Mouse (Mus musculus): ENCODE results near the gene Ilk. TPM values are rescaled to one million over a fixed set of nuclear protein-coding genes. Genes with fewer than 3 reads are reported as not detected.

The Ilk gene
- polyA plus RNA-seq, 1 experiment = 90.9 TPM

- TF ChIP-seq CTCF (IDR thresholded peaks at IDR 0.05; ENCODE audit: low read depth, low read length) (no peak), EP300 (IDR thresholded peaks at IDR 0.05; ENCODE audit: insufficient read depth, low read depth, low read length) (no peak), POLR2A (IDR thresholded peaks at IDR 0.05; ENCODE audit: insufficient read depth, low read length) (no peak)
- Histone ChIP-seq H3K27ac (ENCODE audit: insufficient read depth, low read length) (no peak overlapping the region), H3K9me3 (replicated peaks; ENCODE audit: control insufficient read depth, insufficient read depth, low read length, poor library complexity, severe bottlenecking) (no peaks in the 10 kb centered on the region), H3K27me3 (ENCODE audit: control insufficient read depth, insufficient read depth, low read length, poor library complexity, severe bottlenecking) (no peaks in the 10 kb centered on the region), H3K9ac (ENCODE audit: low read depth, poor library complexity, severe bottlenecking) (no peak overlapping the region), H3K4me1 (ENCODE audit: control insufficient read depth, insufficient read depth, low read length) (no peaks in the 10 kb centered on the region), H3K4me3 (ENCODE audit: low read depth, low read length) (no peak overlapping the region), H3K36me3 (ENCODE audit: control insufficient read depth, insufficient read depth, low read length, poor library complexity, severe bottlenecking) (no peaks in the 10 kb centered on the region)
Observed at GRCm38 (mm10) chr7:105776026-105776425, 39.6 kb downstream of the Ilk start.

GRCm38 (mm10) chr7:105777316-105777715 lies 40.9 kb downstream of the Ilk start:
- Histone ChIP-seq H3K27me3 (ENCODE audit: control insufficient read depth, insufficient read depth, low read length, poor library complexity, severe bottlenecking) (no peaks in the 10 kb centered on the region), H3K27ac (ENCODE audit: insufficient read depth, low read length) (no peak overlapping the region), H3K4me1 (ENCODE audit: control insufficient read depth, insufficient read depth, low read length) (no peaks in the 10 kb centered on the region), H3K9me3 (replicated peaks; ENCODE audit: control insufficient read depth, insufficient read depth, low read length, poor library complexity, severe bottlenecking) (no peaks in the 10 kb centered on the region), H3K36me3 (ENCODE audit: control insufficient read depth, insufficient read depth, low read length, poor library complexity, severe bottlenecking) (no peaks in the 10 kb centered on the region), H3K4me3 (ENCODE audit: low read depth, low read length) (no peak overlapping the region), H3K9ac (ENCODE audit: low read depth, poor library complexity, severe bottlenecking) (no peak overlapping the region)
- no peak for TF ChIP-seq CTCF (IDR thresholded peaks at IDR 0.05; ENCODE audit: low read depth, low read length)
- no peak for TF ChIP-seq POLR2A (IDR thresholded peaks at IDR 0.05; ENCODE audit: insufficient read depth, low read length)
- TF ChIP-seq EP300 (IDR thresholded peaks at IDR 0.05; ENCODE audit: insufficient read depth, low read depth, low read length) = no peak

- Histone ChIP-seq H3K36me3 (ENCODE audit: control insufficient read depth, insufficient read depth, low read length, poor library complexity, severe bottlenecking) (no peaks in the 10 kb centered on the region), H3K9ac (ENCODE audit: low read depth, poor library complexity, severe bottlenecking) (no peak overlapping the region), H3K4me3 (ENCODE audit: low read depth, low read length) (no peak overlapping the region), H3K27ac (ENCODE audit: insufficient read depth, low read length) (no peak overlapping the region), H3K27me3 (ENCODE audit: control insufficient read depth, insufficient read depth, low read length, poor library complexity, severe bottlenecking) (no peaks in the 10 kb centered on the region), H3K4me1 (ENCODE audit: control insufficient read depth, insufficient read depth, low read length) (no peaks in the 10 kb centered on the region), H3K9me3 (replicated peaks; ENCODE audit: control insufficient read depth, insufficient read depth, low read length, poor library complexity, severe bottlenecking) (no peaks in the 10 kb centered on the region)
- TF ChIP-seq CTCF (IDR thresholded peaks at IDR 0.05; ENCODE audit: low read depth, low read length) (no peak), EP300 (IDR thresholded peaks at IDR 0.05; ENCODE audit: insufficient read depth, low read depth, low read length) (no peak), POLR2A (IDR thresholded peaks at IDR 0.05; ENCODE audit: insufficient read depth, low read length) (no peak)
Observed at GRCm38 (mm10) chr7:105777797-105778552, 41.6 kb downstream of the Ilk start.

GRCm38 (mm10) chr7:105778553-105779265 lies 42.3 kb downstream of the Ilk start:
- H3K9ac ChIP-seq (ENCODE audit: low read depth, poor library complexity, severe bottlenecking) = no peak overlapping the region
- no peaks in the 10 kb centered on the region for H3K27me3 ChIP-seq (ENCODE audit: control insufficient read depth, insufficient read depth, low read length, poor library complexity, severe bottlenecking)
- no peaks in the 10 kb centered on the region for H3K36me3 ChIP-seq (ENCODE audit: control insufficient read depth, insufficient read depth, low read length, poor library complexity, severe bottlenecking)
- no peaks in the 10 kb centered on the region for H3K4me1 ChIP-seq (ENCODE audit: control insufficient read depth, insufficient read depth, low read length)
- TF ChIP-seq POLR2A (IDR thresholded peaks at IDR 0.05; ENCODE audit: insufficient read depth, low read length) (no peak), CTCF (IDR thresholded peaks at IDR 0.05; ENCODE audit: low read depth, low read length) (no peak), EP300 (IDR thresholded peaks at IDR 0.05; ENCODE audit: insufficient read depth, low read depth, low read length) (no peak)
- H3K4me3 ChIP-seq (ENCODE audit: low read depth, low read length) = no peak overlapping the region
- H3K27ac ChIP-seq (ENCODE audit: insufficient read depth, low read length) = no peak overlapping the region
- no peaks in the 10 kb centered on the region for H3K9me3 ChIP-seq (replicated peaks; ENCODE audit: control insufficient read depth, insufficient read depth, low read length, poor library complexity, severe bottlenecking)

- Histone ChIP-seq H3K9ac (ENCODE audit: low read depth, poor library complexity, severe bottlenecking) (no peak overlapping the region), H3K27ac (ENCODE audit: insufficient read depth, low read length) (no peak overlapping the region), H3K36me3 (ENCODE audit: control insufficient read depth, insufficient read depth, low read length, poor library complexity, severe bottlenecking) (no peaks in the 10 kb centered on the region), H3K9me3 (replicated peaks; ENCODE audit: control insufficient read depth, insufficient read depth, low read length, poor library complexity, severe bottlenecking) (no peaks in the 10 kb centered on the region), H3K27me3 (ENCODE audit: control insufficient read depth, insufficient read depth, low read length, poor library complexity, severe bottlenecking) (peaks cover 15% of the 10 kb centered on the region), H3K4me3 (ENCODE audit: low read depth, low read length) (no peak overlapping the region), H3K4me1 (ENCODE audit: control insufficient read depth, insufficient read depth, low read length) (peaks cover 3% of the 10 kb centered on the region)
- TF ChIP-seq CTCF (IDR thresholded peaks at IDR 0.05; ENCODE audit: low read depth, low read length) = no peak
- TF ChIP-seq EP300 (IDR thresholded peaks at IDR 0.05; ENCODE audit: insufficient read depth, low read depth, low read length) = no peak
- no peak for TF ChIP-seq POLR2A (IDR thresholded peaks at IDR 0.05; ENCODE audit: insufficient read depth, low read length)
Observed at GRCm38 (mm10) chr7:105783861-105784260, 47.5 kb downstream of the Ilk start.

GRCm38 (mm10) chr7:105784556-105784955 lies 48.2 kb downstream of the Ilk start:
- Histone ChIP-seq H3K27ac (ENCODE audit: insufficient read depth, low read length) (no peak overlapping the region), H3K4me1 (ENCODE audit: control insufficient read depth, insufficient read depth, low read length) (peaks cover 3% of the 10 kb centered on the region), H3K27me3 (ENCODE audit: control insufficient read depth, insufficient read depth, low read length, poor library complexity, severe bottlenecking) (peaks cover 17% of the 10 kb centered on the region), H3K4me3 (ENCODE audit: low read depth, low read length) (no peak overlapping the region), H3K9me3 (replicated peaks; ENCODE audit: control insufficient read depth, insufficient read depth, low read length, poor library complexity, severe bottlenecking) (no peaks in the 10 kb centered on the region), H3K36me3 (ENCODE audit: control insufficient read depth, insufficient read depth, low read length, poor library complexity, severe bottlenecking) (no peaks in the 10 kb centered on the region), H3K9ac (ENCODE audit: low read depth, poor library complexity, severe bottlenecking) (no peak overlapping the region)
- TF ChIP-seq CTCF (IDR thresholded peaks at IDR 0.05; ENCODE audit: low read depth, low read length) (no peak), POLR2A (IDR thresholded peaks at IDR 0.05; ENCODE audit: insufficient read depth, low read length) (no peak), EP300 (IDR thresholded peaks at IDR 0.05; ENCODE audit: insufficient read depth, low read depth, low read length) (no peak)
